Mouse (Mus musculus) liver, adult 2 months (tissue): Measurements from ENCODE around the gene Tpo.

Experiments used
- CTCF ChIP-seq: fragments of 200-500 bp; IDR thresholded peaks from 2 replicates; pipeline ENCODE4 v1.5.1; 2011; ENCODE audit warnings: low read depth, low read length, control low read depth
- POLR2A ChIP-seq: fragments of 200-500 bp; IDR thresholded peaks from 2 replicates; pipeline ENCODE4 v1.6.1; 2011; ENCODE audit warnings: low read length, control low read depth; ENCODE audit not compliant: insufficient read depth; ENCODE audit errors: extremely low read depth

DNA sequence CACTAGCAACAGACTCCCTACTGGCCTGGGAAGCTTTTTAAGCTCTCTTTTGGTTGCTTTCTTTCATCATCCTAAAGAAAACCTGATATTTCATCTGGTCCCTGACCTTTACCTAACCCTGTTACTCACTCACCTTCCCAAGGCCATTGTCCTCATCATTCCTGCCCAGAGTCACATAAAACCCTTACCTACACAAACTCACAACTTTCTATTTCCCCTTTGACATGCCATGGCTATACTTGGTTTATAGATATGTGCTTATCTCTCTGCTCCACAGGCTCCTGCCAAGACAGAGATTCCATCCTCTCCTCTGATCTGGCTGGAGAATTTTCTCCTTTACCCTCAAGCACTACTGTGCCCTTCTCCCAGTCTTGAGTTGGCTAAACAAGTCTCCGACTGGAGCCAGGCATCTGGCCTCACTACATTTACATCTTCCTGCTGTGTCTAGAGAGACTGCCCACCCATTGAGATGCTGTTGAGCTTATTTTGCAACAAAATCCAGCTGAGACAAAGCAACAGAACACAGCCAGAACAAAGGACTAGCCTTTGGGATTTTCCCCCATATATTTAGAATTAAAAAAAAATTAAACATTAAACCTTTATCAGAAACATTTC, 70.8 kb downstream of the Tpo start:
- TF ChIP-seq CTCF, result no peak
- no peak for TF ChIP-seq POLR2A
